Comparison of ENCODE assay signal across 8 mouse cellular contexts in genomic region chr6:31399206-31399549, GRCm38 (mm10). TPM values are rescaled to one million over a fixed set of nuclear protein-coding genes. Genes with fewer than 3 reads are reported as not detected.
DNase-seq lines count a peak whose midpoint lies in the region; ATAC-seq and TF ChIP-seq lines count a peak whose summit lies in the region.

No protein-coding gene starts in this region.

- H3K27ac ChIP-seq in layer of hippocampus, adult 2 months, result peak overlapping the region; percentile 96
- H3K27ac ChIP-seq in embryonic facial prominence, embryonic 11.5 days (replicated peaks; ENCODE audit: low read depth, low read length), result peak overlapping the region; percentile 95
- H3K27ac ChIP-seq in intestine, embryonic 15.5 days, result peak overlapping the region; percentile 94
- peak overlapping the region; percentile 93 for H3K27ac ChIP-seq in midbrain, embryonic 15.5 days

- H3K27me3 ChIP-seq in embryonic facial prominence, embryonic 11.5 days (ENCODE audit: control insufficient read depth, insufficient read depth, low read length), result no peaks in the 10 kb centered on the region
- no peaks in the 10 kb centered on the region for H3K27me3 ChIP-seq in intestine, embryonic 15.5 days (replicated peaks)
- no peaks in the 10 kb centered on the region for H3K27me3 ChIP-seq in midbrain, embryonic 15.5 days (replicated peaks)

- H3K9me3 ChIP-seq in embryonic facial prominence, embryonic 11.5 days (replicated peaks; ENCODE audit: control insufficient read depth, low read length), result no peaks in the 10 kb centered on the region
- H3K9me3 ChIP-seq in intestine, embryonic 15.5 days, result no peaks in the 10 kb centered on the region
- no peaks in the 10 kb centered on the region for H3K9me3 ChIP-seq in midbrain, embryonic 15.5 days

- H3K9ac ChIP-seq in embryonic facial prominence, embryonic 11.5 days (replicated peaks; ENCODE audit: low read length), result peak overlapping the region; percentile 99
- H3K9ac ChIP-seq in intestine, embryonic 15.5 days, result peak overlapping the region; percentile 97
- peak overlapping the region; percentile 87 for H3K9ac ChIP-seq in midbrain, embryonic 15.5 days

- peak overlapping the region; percentile 92 for H3K4me3 ChIP-seq in layer of hippocampus, adult 2 months
- peak overlapping the region; percentile 99 for H3K4me3 ChIP-seq in embryonic facial prominence, embryonic 11.5 days (ENCODE audit: low read depth, low read length)
- H3K4me3 ChIP-seq in intestine, embryonic 15.5 days (replicated peaks), result peak overlapping the region; percentile 94
- peak overlapping the region; percentile 90 for H3K4me3 ChIP-seq in midbrain, embryonic 15.5 days

- H3K36me3 ChIP-seq in embryonic facial prominence, embryonic 11.5 days (replicated peaks; ENCODE audit: control insufficient read depth, insufficient read depth, low read depth, low read length), result no peaks in the 10 kb centered on the region
- H3K36me3 ChIP-seq in intestine, embryonic 15.5 days, result no peaks in the 10 kb centered on the region
- no peaks in the 10 kb centered on the region for H3K36me3 ChIP-seq in midbrain, embryonic 15.5 days (replicated peaks)

- intact Hi-C loops in left cerebral cortex, postnatal 4 days (cut with DNase I), result loop anchor here (10.0 kb wide), 1 partner anchor 184 kb away; no protein-coding TSS in a partner anchor

- no peak for DNase-seq in layer of hippocampus, adult 2 months (ENCODE audit: low spot score in 2 of 2)
- DNase-seq in layer of hippocampus, adult 9-11 months, result no peak
- no peak for DNase-seq in embryonic facial prominence, embryonic 11.5 days (ENCODE audit: low spot score)
- DNase-seq in gastrocnemius, postnatal 10 days, result no peak
- DNase-seq in left cerebral cortex, postnatal 4 days, result no peak
- no peak for DNase-seq in cerebellum, postnatal 4 days (ENCODE audit: low spot score in 2 of 2)

- WGBS in embryonic facial prominence, embryonic 11.5 days, result 1% methylated on average over 28 of the region's 28 CpGs
- WGBS in intestine, embryonic 15.5 days, result under 1% methylated on average over 28 of the region's 28 CpGs
- under 1% methylated on average over 27 of the region's 28 CpGs for WGBS in midbrain, embryonic 15.5 days

- H3K4me2 ChIP-seq in embryonic facial prominence, embryonic 11.5 days (ENCODE audit: low read depth, low read length), result peak overlapping the region; percentile 85
- H3K4me2 ChIP-seq in intestine, embryonic 15.5 days (replicated peaks), result peak overlapping the region; percentile 84
- H3K4me2 ChIP-seq in midbrain, embryonic 15.5 days, result peak overlapping the region; percentile 88

- ATAC-seq in embryonic facial prominence, embryonic 11.5 days (replicated peaks; ENCODE audit: insufficient number of reproducible peaks, low FRiP score, low TSS enrichment, low read depth), result peak; percentile 71
- ATAC-seq in intestine, embryonic 15.5 days, result peak; percentile 75
- peak; percentile 54 for ATAC-seq in midbrain, embryonic 15.5 days (replicated peaks)

- no peak for TF ChIP-seq CTCF in layer of hippocampus, adult 2 months (conservative IDR thresholded peaks at IDR 0.05)

- no peaks in the 10 kb centered on the region; the same call in 1 of the 2 replicates for H3K4me1 ChIP-seq in embryonic facial prominence, embryonic 11.5 days (ENCODE audit: control insufficient read depth, insufficient read depth, low read length)
- peaks cover 19% of the 10 kb centered on the region for H3K4me1 ChIP-seq in intestine, embryonic 15.5 days (replicated peaks)
- H3K4me1 ChIP-seq in midbrain, embryonic 15.5 days, result peaks cover 34% of the 10 kb centered on the region

RNA-seq across cellular contexts. Expression of gene Mkln1, which starts 0.6 kb away (rescaled TPM):
- 100 to 1,000 TPM; 159 to 164 TPM for total RNA-seq in layer of hippocampus, adult 2 months (2021)
- polyA plus RNA-seq in embryonic facial prominence, embryonic 11.5 days (2014; fragmentation: Nextera tagmentation; extraction: Ambion mirVana), result 234 and 254 TPM in 2 replicates
- polyA plus RNA-seq in intestine, embryonic 15.5 days (2015; fragmentation: Nextera tagmentation; extraction: Ambion mirVana), result 157 and 178 TPM in 2 replicates
- polyA plus RNA-seq in midbrain, embryonic 15.5 days (2015; fragmentation: Nextera tagmentation; extraction: Ambion mirVana), result 124 and 126 TPM in 2 replicates
- 100 to 1,000 TPM; 104 to 118 TPM for total RNA-seq in gastrocnemius, postnatal 10 days (2021)
- 100 to 1,000 TPM; 118 to 129 TPM for total RNA-seq in left cerebral cortex, postnatal 4 days (2021)
